Mouse (Mus musculus) heart, postnatal 36 days (tissue): Measurements from ENCODE around the gene Ankrd31. TPM values are rescaled to one million over a fixed set of nuclear protein-coding genes. Genes with fewer than 3 reads are reported as not detected.
"Not testable (repeated sequence)": the region's sequence is repeated elsewhere in the genome, so short reads cannot be mapped to it uniquely, and the experiment has no call there.

Experiments used
- DNase-seq, 2 experiments: peaks; one replicate each; pipeline ENCODE4 v3.0.0; 2021 to 2022
- intact Hi-C: fragments of 180-260 bp; cut with DNase I; formaldehyde crosslinking; loops from one replicate; pipeline ENCODE4 v1.15.1; 2025
- total RNA-seq, 2 experiments: library from RNA; stranded (reverse); gene quantifications; 2 replicates each; pipeline ENCODE4 v1.2.3; 2021

Gene Ankrd31
- total RNA-seq, 2 experiments from 2014 or later: not detected

DNA sequence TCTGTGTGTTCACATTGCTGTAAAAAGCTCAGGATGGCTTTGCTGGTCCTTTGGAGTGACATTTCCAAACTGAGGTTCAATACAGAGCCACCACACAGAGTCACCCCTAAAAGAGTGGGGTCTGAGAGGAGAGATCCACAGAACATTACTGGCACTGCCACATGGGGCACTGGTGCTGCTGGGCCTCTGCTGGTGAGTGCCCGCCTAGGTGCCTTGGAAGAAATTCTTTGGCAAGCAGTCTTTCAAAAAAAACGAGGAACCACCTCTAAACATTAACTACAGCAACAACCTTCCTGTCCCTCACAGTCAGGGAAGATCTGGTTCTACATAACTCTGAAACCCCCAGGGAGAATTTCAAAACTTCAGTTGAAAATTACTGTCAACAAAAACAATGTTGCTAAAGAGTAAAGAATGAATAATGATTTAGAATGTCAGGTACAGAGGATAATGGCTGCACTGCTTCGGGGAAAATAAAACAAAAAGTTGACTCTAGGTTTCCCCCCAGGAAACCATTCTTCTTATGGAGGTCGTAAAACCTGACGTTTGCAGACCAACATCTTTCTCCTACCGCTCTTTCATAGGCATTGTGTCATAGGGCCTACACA is 188.2 kb downstream of the Ankrd31 start:
- intact Hi-C loops: no loop called here
- DNase-seq: no peak

DNA sequence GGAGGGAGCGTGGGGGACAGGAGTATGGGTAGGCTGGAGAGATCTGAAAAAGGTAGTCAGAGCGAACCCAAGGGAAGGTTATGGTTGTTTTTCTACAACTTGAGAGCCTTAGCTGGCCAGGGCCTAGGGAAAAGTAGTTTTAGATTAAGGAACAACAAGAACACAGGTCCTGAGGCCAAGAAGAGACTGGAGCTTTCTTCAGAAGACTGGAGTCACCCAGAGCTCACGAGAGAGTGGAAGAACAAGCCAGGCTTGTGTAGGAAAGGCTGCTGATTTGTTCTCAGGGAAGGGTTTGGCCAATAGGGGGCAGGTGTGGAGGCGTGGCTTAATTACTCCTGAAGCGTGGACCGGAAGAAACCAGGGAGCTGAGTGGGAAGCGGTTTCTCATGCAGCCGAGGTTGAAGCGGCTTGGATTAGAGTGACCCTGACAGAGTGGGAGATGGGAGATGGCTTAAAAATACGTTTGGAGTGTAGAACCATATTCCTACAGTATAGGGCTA is 189.0 kb downstream of the Ankrd31 start:
- intact Hi-C loops: no loop called here
- no peak for DNase-seq

DNA sequence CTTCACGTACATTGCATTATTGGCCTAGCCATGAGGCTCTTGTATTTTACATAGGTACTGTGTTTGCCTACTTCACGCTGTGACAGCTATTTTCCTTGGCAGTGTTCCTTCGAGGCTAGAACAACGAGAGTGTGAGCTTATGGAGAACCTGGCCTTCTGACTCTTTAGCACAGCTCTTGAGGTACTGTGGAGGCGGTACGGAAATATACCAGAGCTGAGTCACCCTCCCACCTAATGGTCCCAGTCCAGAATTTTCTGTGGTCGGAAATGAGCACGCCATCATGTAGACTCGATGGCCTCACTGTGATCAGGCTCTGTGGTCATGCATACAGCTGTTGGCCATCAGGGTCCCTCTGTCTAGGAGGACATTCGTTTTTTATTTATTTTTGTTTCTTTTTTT is 191.6 kb downstream of the Ankrd31 start:
- intact Hi-C loops: no loop called here
- DNase-seq: no peak

DNA sequence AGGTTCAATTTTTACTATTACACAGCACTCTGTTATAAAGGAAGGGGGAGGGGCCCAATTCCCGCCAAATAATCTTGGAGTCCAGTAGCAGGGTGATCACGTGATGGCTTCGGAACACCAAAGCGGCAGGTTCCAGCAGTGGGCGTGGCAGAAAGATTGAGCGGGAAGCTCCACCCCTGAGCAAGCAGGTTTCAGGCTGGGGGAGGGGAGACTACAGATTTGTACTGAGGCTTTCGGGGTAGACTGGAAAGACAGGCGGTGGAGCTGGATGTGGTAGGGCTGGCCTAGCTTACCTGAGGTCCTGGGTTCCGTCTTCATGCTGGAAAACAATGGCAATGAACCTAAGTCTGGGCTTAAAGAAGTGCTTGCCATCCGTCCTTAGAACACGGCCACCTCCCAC is 193.4 kb downstream of the Ankrd31 start:
- not testable (repeated sequence) for DNase-seq

DNA sequence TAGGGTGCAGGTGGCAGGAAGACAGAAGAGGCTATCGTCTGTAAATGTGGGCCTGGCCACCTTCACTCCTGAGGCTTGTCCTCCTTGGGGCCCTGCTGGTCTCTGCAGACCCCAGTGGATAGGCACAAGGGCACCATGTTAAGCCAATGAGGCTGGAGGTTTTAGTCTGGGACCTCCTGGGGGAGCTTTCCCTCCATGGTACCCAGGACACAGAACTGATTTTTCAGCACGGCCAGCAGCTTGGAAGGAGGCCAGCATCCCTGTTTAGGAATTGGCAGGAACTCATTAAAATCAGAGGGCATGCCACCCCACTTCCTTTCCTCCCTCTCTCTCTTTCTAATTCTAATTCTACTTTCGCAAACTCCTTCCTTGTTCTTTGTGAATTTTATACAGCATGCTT is 195.5 kb downstream of the Ankrd31 start:
- intact Hi-C loops: no loop called here
- DNase-seq: peak in 1 of 2 experiments; percentile 15

More for the DNA sequence above, 193.4 kb downstream of the Ankrd31 start:
- intact Hi-C loops: not testable (repeated sequence)

DNA sequence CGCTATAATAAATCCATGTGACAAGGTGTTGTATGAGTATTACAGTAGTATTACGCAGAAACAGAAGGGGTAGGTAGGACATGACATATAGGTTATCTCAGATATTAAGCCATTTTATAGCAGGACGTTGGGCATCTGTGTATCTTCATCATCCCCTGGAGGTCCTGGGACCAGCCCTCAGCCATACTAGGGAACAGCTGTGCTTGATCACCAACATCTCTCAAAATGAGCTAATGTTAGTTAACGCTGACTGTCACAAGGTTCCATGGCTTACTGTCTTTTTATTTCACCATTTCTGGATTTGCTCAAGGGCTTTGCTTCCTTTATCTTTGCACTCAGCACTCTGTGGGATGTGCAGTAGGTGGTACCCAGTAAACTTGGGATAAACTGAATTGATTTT is 197.7 kb downstream of the Ankrd31 start:
- DNase-seq: no peak

DNA sequence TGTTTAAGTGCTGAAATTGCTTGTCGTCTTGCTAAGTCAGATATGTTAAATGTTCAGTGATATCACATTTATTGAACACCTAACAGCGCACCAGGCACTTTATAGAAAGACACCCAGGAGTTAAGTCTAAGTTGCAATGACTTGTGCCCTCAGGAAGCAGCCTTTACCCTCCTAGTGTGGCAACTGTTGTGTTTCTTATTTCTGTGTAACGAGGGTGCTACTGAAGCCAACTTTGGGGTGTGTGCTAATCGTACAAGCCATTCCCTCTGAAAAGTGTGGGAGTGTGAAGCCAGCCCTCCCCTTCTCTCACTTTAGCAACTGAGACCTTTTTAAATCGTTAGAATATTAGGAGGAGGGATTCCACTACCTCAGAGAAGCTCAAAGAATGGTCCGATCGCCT is 199.7 kb downstream of the Ankrd31 start:
- DNase-seq: no peak
- intact Hi-C loops: no loop called here

More for the DNA sequence above, 197.7 kb downstream of the Ankrd31 start:
- intact Hi-C loops: no loop called here

DNA sequence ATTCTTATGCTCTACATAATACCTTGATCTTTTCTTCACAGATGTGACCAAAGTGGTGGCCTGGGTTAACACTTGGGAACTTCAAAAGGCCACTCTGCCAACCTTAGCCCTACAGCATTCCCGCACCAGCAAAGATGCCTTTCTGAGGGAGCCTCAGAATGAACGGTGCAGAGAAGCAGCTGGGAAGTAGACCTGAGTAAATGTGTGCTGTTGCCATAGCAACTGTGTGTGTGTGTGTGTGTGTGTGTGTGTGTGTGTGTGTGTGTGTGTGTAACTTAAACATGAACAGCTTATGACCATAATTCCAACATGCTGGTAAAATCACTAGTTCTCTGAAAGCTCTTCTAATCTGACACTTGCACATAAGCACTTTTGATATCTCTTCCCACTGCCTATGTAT is 203.8 kb downstream of the Ankrd31 start:
- intact Hi-C loops: no loop called here
- no peak for DNase-seq

DNA sequence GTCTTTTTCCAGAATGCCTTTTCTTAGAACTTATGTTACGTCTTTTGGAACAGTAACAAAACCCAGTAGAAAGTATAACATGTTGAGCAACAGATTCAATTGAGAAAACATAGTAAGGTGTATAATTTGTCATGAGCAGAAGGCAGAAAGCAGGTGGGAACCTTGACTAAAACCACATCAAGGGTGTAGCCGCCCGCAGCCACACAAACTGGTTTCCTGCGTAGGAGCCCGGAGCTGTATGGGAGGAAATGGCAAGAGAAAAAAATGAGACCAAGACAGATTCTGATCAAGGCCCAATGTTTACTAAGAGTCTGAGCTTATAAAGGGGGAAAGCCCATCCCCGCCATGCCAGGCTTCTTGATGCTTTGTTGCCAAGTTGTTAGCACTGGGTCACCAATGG is 208.4 kb downstream of the Ankrd31 start:
- DNase-seq: no peak
- intact Hi-C loops: no loop called here

Other genes with a start within 250 kb of the Ankrd31 start
- gene Polk, start 205.7 kb upstream of the Ankrd31 start, total RNA-seq: 1 to 10 TPM; 4.5 to 5.6 TPM
- 10 to 100 TPM; 38.9 to 39.8 TPM for gene Col4a3bp, start 205.7 kb upstream of the Ankrd31 start, total RNA-seq
- gene Hmgcr, start 77.3 kb upstream of the Ankrd31 start, total RNA-seq: 1 to 10 TPM; 7.9 to 8.9 TPM
- gene Gcnt4, start 176.4 kb downstream of the Ankrd31 start, total RNA-seq: under 1 TPM; 0.05 to 0.14 TPM